Mouse (Mus musculus): ENCODE results near the gene Tubgcp2.
A peak's percentile ranks its signal among the peaks of the same experiment; 100 is the strongest.

Tubgcp2 gene

GRCm38 (mm10) chr7:140036281-140037170, at the start of gene Tubgcp2, which contains the start of gene Zfp511:
Gene Tubgcp2, minus strand, starts transcription at chr7:140036669.
Gene Zfp511, plus strand, starts transcription at chr7:140036391.
- DNase-seq (ENCODE audit: low spot score in 2 of 2): peak; percentile 85 to 91

GRCm38 (mm10) chr7:140082242-140082678, 45.8 kb upstream of the Tubgcp2 start, which contains the start of gene Caly:
Gene Caly, minus strand, starts transcription at chr7:140082548.
- DNase-seq (ENCODE audit: low spot score in 2 of 2): peak; percentile 88 to 93

- peak; percentile 31 to 41 for DNase-seq (ENCODE audit: low spot score in 2 of 2)
Measured at GRCm38 (mm10) chr7:140081408-140082241, 45.2 kb upstream of the Tubgcp2 start.

- peak; percentile 83 to 87 for DNase-seq (ENCODE audit: low spot score in 2 of 2)
Measured at GRCm38 (mm10) chr7:140080503-140081156, 44.2 kb upstream of the Tubgcp2 start.

- peak in 1 of 2 experiments; percentile 70 for DNase-seq (ENCODE audit: low spot score in 2 of 2)
Measured at GRCm38 (mm10) chr7:140078711-140079110, 42.2 kb upstream of the Tubgcp2 start.

- DNase-seq (ENCODE audit: low spot score in 2 of 2): no peak
Measured at GRCm38 (mm10) chr7:140077698-140078097, 41.2 kb upstream of the Tubgcp2 start.

GRCm38 (mm10) chr7:140070042-140070711, 33.7 kb upstream of the Tubgcp2 start:
- no peak for DNase-seq (ENCODE audit: low spot score in 2 of 2)

GRCm38 (mm10) chr7:140067397-140067796, 30.9 kb upstream of the Tubgcp2 start:
- no peak for DNase-seq (ENCODE audit: low spot score in 2 of 2)

GRCm38 (mm10) chr7:140063092-140063491, 26.6 kb upstream of the Tubgcp2 start:
- peak; percentile 59 to 70 for DNase-seq (ENCODE audit: low spot score in 2 of 2)

GRCm38 (mm10) chr7:140062307-140062706, 25.8 kb upstream of the Tubgcp2 start:
- peak in 1 of 2 experiments; percentile 30 for DNase-seq (ENCODE audit: low spot score in 2 of 2)

- DNase-seq (ENCODE audit: low spot score in 2 of 2): no peak
Measured at GRCm38 (mm10) chr7:140061832-140062130, 25.3 kb upstream of the Tubgcp2 start.

- DNase-seq (ENCODE audit: low spot score in 2 of 2): no peak
Measured at GRCm38 (mm10) chr7:140060936-140061831, 24.7 kb upstream of the Tubgcp2 start.

GRCm38 (mm10) chr7:140059601-140060000, 23.1 kb upstream of the Tubgcp2 start:
- no peak for DNase-seq (ENCODE audit: low spot score in 2 of 2)

GRCm38 (mm10) chr7:140058528-140058927, 22.1 kb upstream of the Tubgcp2 start:
- no peak for DNase-seq (ENCODE audit: low spot score in 2 of 2)

- DNase-seq (ENCODE audit: low spot score in 2 of 2): peak in 1 of 2 experiments; percentile 27
Measured at GRCm38 (mm10) chr7:140057413-140058407, 21.2 kb upstream of the Tubgcp2 start.

- DNase-seq (ENCODE audit: low spot score in 2 of 2): no peak
Measured at GRCm38 (mm10) chr7:140054124-140054523, 17.7 kb upstream of the Tubgcp2 start.

- DNase-seq (ENCODE audit: low spot score in 2 of 2): no peak
Measured at GRCm38 (mm10) chr7:140049115-140049689, 12.7 kb upstream of the Tubgcp2 start.

GRCm38 (mm10) chr7:140048361-140049114, 12.1 kb upstream of the Tubgcp2 start, which contains the start of gene Msx3:
Gene Msx3, minus strand, starts transcription at chr7:140049089.
- DNase-seq (ENCODE audit: low spot score in 2 of 2): no peak
